Mouse (Mus musculus): ENCODE results near the gene Dbf4.

Dbf4 gene

DNA sequence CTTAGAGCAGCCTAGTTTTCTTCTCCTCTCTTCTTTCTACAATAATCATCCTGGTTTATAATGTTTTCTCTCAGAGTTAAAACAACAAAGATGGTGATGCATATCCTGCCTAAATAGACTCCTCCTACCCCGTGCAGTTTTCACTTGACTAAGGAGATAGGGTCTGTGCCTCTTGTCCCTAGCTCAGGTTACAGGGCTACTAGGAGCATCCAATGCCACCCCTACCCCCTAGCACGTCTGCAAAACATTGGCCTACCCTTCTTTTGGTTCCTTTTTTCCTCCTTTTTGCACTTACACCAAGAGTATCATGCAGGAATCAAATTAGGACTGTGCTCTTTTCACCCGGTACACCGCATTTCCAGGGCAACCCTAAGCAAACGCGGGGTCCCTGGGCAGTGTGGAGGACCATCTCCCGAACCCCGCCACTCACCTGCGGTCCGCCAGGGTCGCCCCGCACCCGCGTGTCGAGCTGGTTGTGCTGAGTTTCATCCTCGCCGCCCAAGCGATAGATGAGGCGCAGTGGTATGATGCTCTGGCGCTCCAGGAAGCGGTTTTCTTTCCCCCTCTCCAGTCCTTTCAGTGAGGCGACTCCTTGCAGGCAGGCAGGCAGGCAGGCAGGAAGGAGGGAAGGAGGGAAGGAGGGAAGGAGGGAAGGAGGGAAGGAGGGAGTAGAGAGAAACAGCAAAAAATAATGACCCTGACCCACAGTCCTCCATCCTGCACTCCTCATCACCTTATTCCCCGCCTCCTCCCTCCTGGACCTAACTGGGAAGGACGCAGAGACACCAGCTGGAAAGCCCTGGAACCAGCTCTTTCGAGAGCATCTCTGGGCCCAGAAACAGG, 55.5 kb downstream of the Dbf4 start:
- DNase-seq, result no peak

- DNase-seq, result no peak
Observed at GRCm38 (mm10) chr5:8362361-8362760, 60.2 kb downstream of the Dbf4 start.

GRCm38 (mm10) chr5:8357677-8358076, 64.8 kb downstream of the Dbf4 start:
- no peak for DNase-seq

- DNase-seq, result no peak
Observed at GRCm38 (mm10) chr5:8356885-8357651, 65.4 kb downstream of the Dbf4 start.

DNA sequence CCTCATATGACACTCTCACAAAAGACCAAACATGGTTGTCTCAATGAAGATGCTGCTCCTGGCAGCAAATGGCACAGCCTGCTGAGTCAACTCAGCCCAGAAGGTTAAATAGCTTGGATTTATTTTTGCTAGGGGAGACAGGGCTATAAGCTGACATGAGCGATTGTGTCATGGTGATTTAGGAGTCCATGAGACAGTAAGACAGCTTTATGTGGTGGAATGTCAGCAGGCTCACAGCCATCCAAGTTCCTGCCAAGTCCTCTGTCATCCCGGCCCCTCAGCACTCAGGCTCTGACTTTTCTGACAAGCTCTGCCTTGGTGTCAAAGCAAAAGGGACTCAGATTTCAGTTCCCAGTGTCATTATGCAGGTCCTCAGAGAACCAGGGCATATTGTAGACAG, 66.2 kb downstream of the Dbf4 start:
- no peak for DNase-seq

- no peak for DNase-seq
Observed at GRCm38 (mm10) chr5:8349557-8349956, 73.0 kb downstream of the Dbf4 start.
